Mouse (Mus musculus) CH12.LX (cell line): Measurements from ENCODE around the gene Cx3cr1.

ENCODE experiments used
- BHLHE40 ChIP-seq: IDR thresholded peaks from 2 replicates; pipeline ENCODE4 v1.6.1; 2011; ENCODE audit warnings: mild to moderate bottlenecking, low read depth, low read length, improper control_type of control experiment
- CHD1 ChIP-seq: IDR thresholded peaks from 2 replicates; pipeline ENCODE4 v1.6.1; 2012; ENCODE audit warnings: low read depth, low read length, improper control_type of control experiment, inconsistent platforms
- CTCF ChIP-seq, 2 experiments: IDR thresholded peaks in 1 of 2; conservative IDR thresholded peaks in 1 of 2; 2 replicates each; pipeline ENCODE4 v1.5.1; 2011 to 2012; ENCODE audit warnings: low read depth in 2 of 2, low read length in 2 of 2, improper control_type of control experiment in 1 of 2, inconsistent platforms in 1 of 2, mild to moderate bottlenecking in 1 of 2, moderate library complexity in 1 of 2
- NELFE ChIP-seq: IDR thresholded peaks from 2 replicates; pipeline ENCODE4 v1.6.1; 2011; ENCODE audit warnings: low read depth, low read length, improper control_type of control experiment
- POLR2A ChIP-seq: IDR thresholded peaks from 2 replicates; pipeline ENCODE4 v1.6.1; 2011; ENCODE audit warnings: low read depth, mild to moderate bottlenecking, improper control_type of control experiment, low read length
- ZC3H11A ChIP-seq: IDR thresholded peaks from 2 replicates; pipeline ENCODE4 v1.6.1; 2012; ENCODE audit warnings: low read depth, mild to moderate bottlenecking, inconsistent platforms, low read length, improper control_type of control experiment

DNA sequence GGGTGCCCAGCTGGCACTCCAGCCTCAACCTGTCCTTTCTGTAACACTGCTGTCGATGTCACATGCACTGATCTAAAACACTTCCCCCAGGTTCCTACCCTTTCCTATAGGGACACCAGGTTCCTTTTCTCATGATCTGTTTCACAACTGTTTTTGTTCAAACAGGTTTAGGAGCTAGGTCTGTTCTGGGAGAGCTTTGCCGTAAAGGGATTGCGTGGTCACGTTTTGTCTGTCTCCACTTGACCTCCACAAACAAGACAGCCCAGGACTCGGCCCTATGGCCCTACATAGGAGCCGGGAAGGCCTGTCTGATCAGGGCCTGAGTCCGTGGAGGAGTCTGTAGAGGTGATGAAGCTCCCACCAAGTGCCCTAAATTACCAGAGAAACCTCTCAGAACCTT is 99.9 kb downstream of the Cx3cr1 start:
- TF ChIP-seq CTCF (conservative IDR thresholded peaks at IDR 0.05 in 1 of 2, IDR thresholded peaks at IDR 0.05 in 1 of 2; ENCODE audit: low read depth in 2 of 2, low read length in 2 of 2) (no peak), POLR2A (no peak), BHLHE40 (no peak), ZC3H11A (no peak), CHD1 (no peak), NELFE (no peak)
